Mouse (Mus musculus): ENCODE measurements around the gene Zfp341. TPM values are rescaled to one million over a fixed set of nuclear protein-coding genes. Genes with fewer than 3 reads are reported as not detected.

The Zfp341 gene
- polyA plus RNA-seq, 1 experiment from 2014 or later: 2.0 TPM

DNA sequence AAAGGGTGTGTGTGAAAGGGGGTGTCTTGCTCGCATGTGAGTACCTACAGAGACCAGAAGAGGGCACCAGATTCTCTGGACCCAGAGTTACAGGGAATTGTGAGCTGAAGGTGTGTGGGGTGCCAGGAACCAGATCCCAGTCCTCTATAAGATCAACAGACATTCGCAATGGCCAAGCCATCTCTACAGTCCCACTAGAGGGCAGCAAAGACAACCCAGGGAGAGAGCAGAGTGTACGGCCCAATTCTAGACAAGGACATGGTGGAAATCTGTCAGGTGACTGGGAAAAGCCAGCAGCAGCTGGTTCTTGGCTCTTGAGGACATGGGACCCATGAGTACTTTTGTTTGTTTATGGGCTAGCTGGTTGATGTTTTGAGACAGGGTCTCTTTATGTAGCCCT, 20.1 kb upstream of the Zfp341 start:
- 66% methylated on average over 3 of the region's 3 CpGs for WGBS
- H3K9ac ChIP-seq: no peak overlapping the region
- no peaks in the 10 kb centered on the region for H3K27me3 ChIP-seq
- no peak overlapping the region for H3K27ac ChIP-seq (replicated peaks)
- H3K4me2 ChIP-seq: no peak overlapping the region
- no peak for ATAC-seq (ENCODE audit: low FRiP score, low read depth)
- no peaks in the 10 kb centered on the region for H3K36me3 ChIP-seq
- no peaks in the 10 kb centered on the region for H3K4me1 ChIP-seq (replicated peaks)
- no peak overlapping the region for H3K4me3 ChIP-seq
- no peaks in the 10 kb centered on the region for H3K9me3 ChIP-seq

DNA sequence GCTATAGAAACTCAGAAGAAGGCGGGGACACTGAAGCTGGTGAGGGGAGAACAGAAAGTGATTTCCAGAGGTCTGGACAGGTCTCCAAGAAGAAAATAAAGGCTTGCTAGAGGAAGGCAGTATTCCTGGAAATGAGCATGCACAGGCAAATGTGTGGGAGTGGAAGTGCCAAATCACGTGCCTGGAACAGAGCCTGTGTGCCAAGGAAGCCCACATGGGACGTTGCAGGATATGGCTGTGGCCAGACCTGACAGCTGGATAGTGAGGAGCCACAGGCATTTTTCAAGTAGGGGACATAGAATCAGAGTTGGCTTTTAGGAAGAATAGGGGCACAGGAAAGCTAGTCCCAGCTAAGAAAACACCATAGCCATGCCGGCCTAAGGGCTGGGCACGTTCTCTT, 17.3 kb upstream of the Zfp341 start:
- WGBS: 75% methylated on average over 5 of the region's 5 CpGs
- H3K9me3 ChIP-seq: no peaks in the 10 kb centered on the region
- no peak overlapping the region for H3K4me2 ChIP-seq
- H3K27ac ChIP-seq (replicated peaks): no peak overlapping the region
- H3K4me3 ChIP-seq: no peak overlapping the region
- ATAC-seq (ENCODE audit: low FRiP score, low read depth): no peak
- no peaks in the 10 kb centered on the region for H3K27me3 ChIP-seq
- no peak overlapping the region for H3K9ac ChIP-seq
- no peaks in the 10 kb centered on the region for H3K36me3 ChIP-seq
- H3K4me1 ChIP-seq (replicated peaks): no peaks in the 10 kb centered on the region

DNA sequence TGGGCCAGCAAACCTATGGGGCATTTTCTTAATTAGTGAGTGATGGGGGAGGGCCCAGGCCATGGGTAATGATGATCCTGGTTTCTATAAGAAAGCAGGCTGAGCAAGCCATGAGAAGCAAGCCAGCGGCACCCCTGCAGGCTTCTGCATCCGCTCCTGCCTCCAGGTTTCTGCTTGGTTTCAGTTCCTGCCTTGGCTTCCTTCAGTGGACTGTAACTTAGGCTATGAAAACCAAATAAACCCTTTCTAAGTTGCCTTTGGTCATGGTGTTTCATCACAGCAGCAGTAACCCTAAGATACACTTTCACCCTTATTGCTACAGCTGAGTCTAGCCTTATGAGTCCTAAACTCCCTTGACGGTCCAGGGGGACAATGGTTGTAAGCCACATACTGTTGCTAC, 15.7 kb upstream of the Zfp341 start:
- no peak overlapping the region for H3K4me3 ChIP-seq
- no peaks in the 10 kb centered on the region for H3K27me3 ChIP-seq
- no peaks in the 10 kb centered on the region for H3K36me3 ChIP-seq
- no peak for ATAC-seq (ENCODE audit: low FRiP score, low read depth)
- H3K9me3 ChIP-seq: no peaks in the 10 kb centered on the region
- no peak overlapping the region for H3K9ac ChIP-seq
- H3K27ac ChIP-seq (replicated peaks): no peak overlapping the region
- WGBS: 89% methylated on average over 3 of the region's 3 CpGs
- H3K4me1 ChIP-seq (replicated peaks): peaks cover 2% of the 10 kb centered on the region
- no peak overlapping the region for H3K4me2 ChIP-seq

DNA sequence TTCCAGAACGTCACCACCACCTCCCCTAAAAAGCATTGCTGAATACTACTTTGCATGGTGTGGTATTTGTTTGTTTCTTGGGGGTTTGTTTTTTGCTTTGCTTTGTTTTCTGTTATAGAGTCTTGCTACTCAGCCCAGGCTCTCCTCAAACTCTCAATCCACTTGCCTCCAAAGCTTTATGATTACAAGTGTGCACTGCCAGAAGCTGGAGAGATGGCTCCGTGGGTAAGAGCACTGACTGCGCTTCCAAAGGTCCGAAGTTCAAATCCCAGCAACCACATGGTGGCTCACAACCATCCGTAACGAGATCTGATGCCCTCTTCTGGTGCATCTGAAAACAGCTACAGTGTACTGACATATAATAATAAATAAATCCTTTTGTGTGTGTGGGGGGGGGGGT, 12.5 kb upstream of the Zfp341 start:
- H3K9me3 ChIP-seq: no peaks in the 10 kb centered on the region
- H3K4me1 ChIP-seq (replicated peaks): peaks cover 18% of the 10 kb centered on the region
- H3K4me2 ChIP-seq: no peak overlapping the region
- ATAC-seq (ENCODE audit: low FRiP score, low read depth): no peak
- no peaks in the 10 kb centered on the region for H3K36me3 ChIP-seq
- no peak overlapping the region for H3K4me3 ChIP-seq
- 73% methylated on average over 6 of the region's 6 CpGs for WGBS
- no peak overlapping the region for H3K27ac ChIP-seq (replicated peaks)
- no peak overlapping the region for H3K9ac ChIP-seq
- no peaks in the 10 kb centered on the region for H3K27me3 ChIP-seq

DNA sequence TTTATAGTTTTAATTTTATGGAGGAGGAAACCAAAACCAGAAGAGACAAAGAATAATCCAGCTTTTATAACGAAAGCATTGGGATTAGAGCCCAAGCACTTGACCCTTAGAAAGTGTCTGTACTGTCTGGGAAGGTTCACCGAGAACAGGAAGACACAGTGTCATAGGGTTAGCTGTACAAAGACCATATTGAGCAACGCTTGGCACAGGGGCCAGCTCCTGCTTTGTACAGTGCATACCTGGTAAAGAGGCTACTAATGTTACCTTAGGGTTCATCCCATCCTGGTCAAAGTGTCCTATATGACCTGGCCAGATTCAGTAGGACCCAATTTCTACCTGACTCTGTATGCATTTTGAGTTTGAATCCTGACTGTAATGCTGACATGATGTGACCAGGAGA, 11.8 kb upstream of the Zfp341 start:
- Histone ChIP-seq H3K4me1 (replicated peaks) (peaks cover 18% of the 10 kb centered on the region), H3K4me2 (no peak overlapping the region), H3K9ac (no peak overlapping the region), H3K27ac (replicated peaks) (no peak overlapping the region), H3K36me3 (no peaks in the 10 kb centered on the region), H3K9me3 (no peaks in the 10 kb centered on the region), H3K4me3 (no peak overlapping the region), H3K27me3 (no peaks in the 10 kb centered on the region)
- no peak for ATAC-seq (ENCODE audit: low FRiP score, low read depth)
- WGBS: 82% methylated on average over 3 of the region's 3 CpGs

DNA sequence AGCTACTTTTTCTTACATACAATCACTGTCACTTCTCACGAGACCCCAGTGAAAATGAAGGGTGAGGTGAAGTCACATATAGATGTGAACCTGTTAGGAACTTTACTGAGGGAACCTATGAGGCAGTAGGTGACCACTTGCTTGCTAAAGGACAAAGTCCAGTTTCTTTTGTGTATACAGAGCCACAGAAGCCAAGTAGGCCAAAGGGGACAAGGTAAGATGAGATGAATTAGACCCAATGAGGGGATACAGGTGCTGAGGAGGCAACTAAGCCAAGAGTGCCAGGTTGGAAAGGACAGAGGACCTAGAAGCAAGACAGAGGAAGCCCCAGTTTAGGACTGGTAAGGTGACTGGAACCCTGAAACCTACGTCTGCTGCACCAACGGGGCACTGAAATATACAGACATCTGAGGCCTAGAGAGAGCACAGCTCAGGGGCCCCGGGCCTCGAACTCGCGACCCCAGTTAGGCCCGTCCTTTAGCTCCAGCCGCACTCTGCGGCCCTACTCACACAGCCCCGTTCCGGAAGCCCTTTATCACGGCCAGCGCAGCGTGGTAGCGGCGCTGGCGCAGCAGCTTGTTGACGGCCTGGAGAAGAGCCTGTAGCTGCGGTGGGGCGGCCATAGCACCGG, 10.0 kb upstream of the Zfp341 start:
- H3K27me3 ChIP-seq: no peaks in the 10 kb centered on the region
- WGBS: 23% methylated on average over 22 of the region's 22 CpGs
- H3K4me2 ChIP-seq: peak overlapping the region; percentile 83
- H3K36me3 ChIP-seq: no peaks in the 10 kb centered on the region
- H3K4me3 ChIP-seq: peak overlapping the region; percentile 89
- peak overlapping the region; percentile 81 for H3K27ac ChIP-seq (replicated peaks)
- ATAC-seq (ENCODE audit: low FRiP score, low read depth): no peak; the same call in 1 of the 2 replicates
- H3K9ac ChIP-seq: peak overlapping the region; percentile 82
- peaks cover 18% of the 10 kb centered on the region for H3K4me1 ChIP-seq (replicated peaks)
- no peaks in the 10 kb centered on the region for H3K9me3 ChIP-seq

DNA sequence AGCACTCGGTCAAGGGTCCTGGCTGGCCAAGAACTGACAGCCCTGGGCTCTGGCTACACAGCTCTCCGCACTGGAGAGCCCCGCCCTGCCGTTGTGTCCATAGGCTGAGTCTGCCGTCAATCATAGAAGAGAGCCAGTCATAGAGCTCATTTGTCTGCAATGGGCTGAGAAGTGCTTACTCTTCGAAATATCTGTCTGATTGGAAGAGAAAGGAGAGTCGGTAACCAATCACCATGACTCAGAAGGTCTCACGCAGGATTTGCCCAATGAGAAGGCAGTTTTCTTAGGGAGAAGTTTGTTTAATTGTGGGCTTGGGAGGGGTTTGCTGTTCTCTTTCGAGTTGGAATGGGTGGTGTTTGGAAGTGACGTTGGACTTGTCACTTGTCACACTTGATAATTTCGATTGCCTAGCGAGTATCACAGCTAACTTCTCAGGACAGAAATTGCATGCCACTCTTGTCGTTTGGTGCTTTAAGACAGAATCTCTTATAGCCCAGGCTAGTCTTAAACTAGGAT, 9.4 kb upstream of the Zfp341 start, which contains the start of gene Pxmp4:
Gene Pxmp4, minus strand, starts transcription at position 71 of the 516 bp plus-strand sequence.
- no peaks in the 10 kb centered on the region for H3K27me3 ChIP-seq
- peak within 1 kb of the TSS; percentile 83 for H3K4me2 ChIP-seq
- H3K9me3 ChIP-seq: no peaks in the 10 kb centered on the region
- H3K4me1 ChIP-seq (replicated peaks): peaks cover 18% of the 10 kb centered on the region
- WGBS: under 1% methylated on average over 13 of the region's 13 CpGs
- peak; percentile 100 for ATAC-seq (ENCODE audit: low FRiP score, low read depth)
- H3K9ac ChIP-seq: peak within 1 kb of the TSS; percentile 82
- no peaks in the 10 kb centered on the region for H3K36me3 ChIP-seq
- H3K27ac ChIP-seq (replicated peaks): peak within 1 kb of the TSS; percentile 81
- peak within 1 kb of the TSS; percentile 89 for H3K4me3 ChIP-seq

DNA sequence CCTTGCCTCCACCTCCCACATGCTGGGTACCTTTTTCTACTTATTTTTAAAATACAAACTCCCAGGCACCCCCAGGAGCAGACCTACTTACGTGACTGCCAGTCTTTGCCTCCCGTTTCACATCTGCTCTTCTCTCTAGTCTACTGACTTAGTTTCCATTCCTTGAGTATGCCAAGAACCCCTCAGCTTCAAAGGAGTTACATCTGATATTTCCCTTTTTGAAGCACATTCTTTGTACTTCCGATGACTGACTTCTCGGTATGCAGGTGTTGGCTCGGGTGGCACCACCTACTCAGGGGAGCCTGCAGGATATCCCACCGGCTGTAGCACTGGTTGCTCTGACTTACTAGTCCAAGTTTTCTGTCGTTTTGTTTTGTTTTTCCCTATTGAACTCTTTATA, 8.9 kb upstream of the Zfp341 start:
- H3K9ac ChIP-seq: no peak overlapping the region
- no peaks in the 10 kb centered on the region for H3K9me3 ChIP-seq
- no peaks in the 10 kb centered on the region for H3K27me3 ChIP-seq
- H3K27ac ChIP-seq (replicated peaks): no peak overlapping the region
- WGBS: 44% methylated on average over 7 of the region's 7 CpGs
- no peak for ATAC-seq (ENCODE audit: low FRiP score, low read depth)
- peaks cover 18% of the 10 kb centered on the region for H3K4me1 ChIP-seq (replicated peaks)
- H3K36me3 ChIP-seq: no peaks in the 10 kb centered on the region
- H3K4me3 ChIP-seq: peak overlapping the region; percentile 89
- peak overlapping the region; percentile 83 for H3K4me2 ChIP-seq

DNA sequence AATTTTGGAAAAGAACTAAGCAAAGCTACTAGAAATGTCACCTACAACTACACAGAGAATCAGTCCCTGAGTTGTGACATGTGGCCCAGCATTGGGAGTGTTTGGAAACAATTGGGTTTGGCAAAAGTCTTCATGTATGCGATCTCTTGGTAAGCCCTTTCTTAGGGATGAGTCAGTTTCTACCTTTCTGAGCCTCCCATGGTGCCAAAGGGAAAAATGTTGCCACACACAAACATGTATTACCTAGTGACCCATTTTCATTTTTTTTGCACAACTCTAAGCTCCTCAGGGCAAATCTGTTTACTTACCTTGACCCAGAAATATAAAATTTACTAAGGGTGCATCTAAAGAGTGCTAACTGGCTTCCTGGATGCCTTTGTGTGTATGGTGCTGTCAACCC, 6.1 kb upstream of the Zfp341 start:
- Histone ChIP-seq H3K9me3 (no peaks in the 10 kb centered on the region), H3K4me1 (replicated peaks) (peaks cover 18% of the 10 kb centered on the region), H3K27me3 (no peaks in the 10 kb centered on the region), H3K27ac (replicated peaks) (no peak overlapping the region), H3K36me3 (no peaks in the 10 kb centered on the region), H3K4me3 (no peak overlapping the region), H3K4me2 (no peak overlapping the region), H3K9ac (no peak overlapping the region)
- ATAC-seq (ENCODE audit: low FRiP score, low read depth): no peak
- 84% methylated on average over 1 of the region's 1 CpGs for WGBS

DNA sequence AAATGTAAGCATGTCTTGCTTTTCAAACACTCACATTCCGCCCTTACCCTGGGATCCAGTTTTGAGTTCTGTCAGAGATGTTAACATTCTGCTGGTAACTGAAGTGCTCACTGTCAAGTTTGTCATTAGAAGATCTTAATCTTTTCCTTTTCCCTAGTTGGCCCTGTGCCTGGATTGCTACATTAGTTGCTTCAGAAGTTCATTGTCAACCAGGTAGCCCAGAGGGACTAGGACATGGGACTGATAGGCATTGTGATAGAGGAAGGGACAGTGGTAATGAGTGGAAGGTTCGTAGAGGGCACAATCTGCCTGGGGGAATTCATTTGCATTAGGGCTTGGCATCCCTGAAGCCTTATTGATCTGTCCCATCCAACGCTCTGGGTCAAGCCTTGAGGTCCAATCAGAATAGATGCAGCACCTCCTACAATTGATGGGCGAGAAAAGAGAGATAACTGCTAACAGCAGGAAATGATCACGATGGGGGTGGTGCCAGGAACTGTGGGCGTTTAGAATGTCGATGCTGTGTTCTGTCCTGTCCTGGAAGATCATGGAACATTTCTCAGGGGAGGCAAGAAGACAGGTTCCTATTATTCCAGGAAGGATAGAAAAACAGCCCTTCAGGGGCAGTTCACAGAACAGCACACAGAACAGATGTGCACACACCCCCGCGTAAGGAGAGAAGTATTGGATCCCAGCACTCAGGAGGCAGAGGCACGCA, 3.9 kb upstream of the Zfp341 start:
- Histone ChIP-seq H3K9ac (no peak overlapping the region), H3K9me3 (no peaks in the 10 kb centered on the region), H3K27me3 (no peaks in the 10 kb centered on the region), H3K4me2 (no peak overlapping the region), H3K4me3 (no peak overlapping the region), H3K36me3 (no peaks in the 10 kb centered on the region), H3K4me1 (replicated peaks) (peaks cover 17% of the 10 kb centered on the region), H3K27ac (replicated peaks) (no peak overlapping the region)
- no peak for ATAC-seq (ENCODE audit: low FRiP score, low read depth)
- WGBS: 68% methylated on average over 10 of the region's 10 CpGs

DNA sequence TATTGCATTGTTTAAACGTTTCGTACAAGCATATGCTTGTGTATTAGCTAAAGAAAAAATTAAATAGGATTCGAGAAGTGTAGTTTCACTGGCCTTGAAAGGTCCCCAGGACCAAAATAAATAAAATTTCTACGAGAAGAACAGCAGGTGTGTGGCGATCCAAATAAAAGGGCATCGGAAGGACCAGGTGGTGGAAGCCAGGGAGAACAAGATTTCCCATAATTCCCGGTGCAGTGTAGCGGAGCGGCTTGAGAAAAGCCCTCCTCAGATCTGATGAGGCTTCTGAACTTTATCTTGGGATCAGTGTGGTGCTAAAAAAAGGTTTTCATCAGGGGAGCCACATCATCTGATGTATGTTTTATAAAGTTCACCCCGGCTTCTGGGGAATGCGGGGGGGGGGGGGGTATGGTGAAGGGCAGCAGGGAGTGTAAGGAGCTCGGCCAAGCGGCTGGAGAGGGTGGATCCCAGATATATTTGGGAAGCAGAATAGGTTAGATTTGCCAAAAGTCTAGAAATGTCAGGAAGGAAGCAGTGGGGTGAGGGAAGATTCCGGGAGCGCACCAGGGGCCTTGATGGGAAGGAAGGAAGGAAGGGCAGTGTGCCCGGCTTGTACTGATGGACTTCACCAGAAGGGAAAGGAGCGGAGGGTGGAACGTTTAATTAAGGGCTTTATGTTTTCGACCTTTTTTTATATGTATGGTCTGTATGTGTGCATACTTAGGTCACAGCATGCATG, 1.9 kb downstream of the Zfp341 start:
- H3K4me1 ChIP-seq (replicated peaks): peaks cover 28% of the 10 kb centered on the region
- 0 out of 2 replicates have a peak overlapping the region, but pooled peaks have one; percentile 99 for H3K27ac ChIP-seq (replicated peaks)
- H3K4me2 ChIP-seq: peak overlapping the region; percentile 78
- no peaks in the 10 kb centered on the region for H3K27me3 ChIP-seq
- H3K9ac ChIP-seq: no peak overlapping the region
- H3K36me3 ChIP-seq: no peaks in the 10 kb centered on the region
- WGBS: 66% methylated on average over 19 of the region's 19 CpGs
- ATAC-seq (ENCODE audit: low FRiP score, low read depth): no peak
- H3K4me3 ChIP-seq: 0 out of 2 replicates have a peak overlapping the region, but pooled peaks have one; percentile 0
- no peaks in the 10 kb centered on the region for H3K9me3 ChIP-seq

DNA sequence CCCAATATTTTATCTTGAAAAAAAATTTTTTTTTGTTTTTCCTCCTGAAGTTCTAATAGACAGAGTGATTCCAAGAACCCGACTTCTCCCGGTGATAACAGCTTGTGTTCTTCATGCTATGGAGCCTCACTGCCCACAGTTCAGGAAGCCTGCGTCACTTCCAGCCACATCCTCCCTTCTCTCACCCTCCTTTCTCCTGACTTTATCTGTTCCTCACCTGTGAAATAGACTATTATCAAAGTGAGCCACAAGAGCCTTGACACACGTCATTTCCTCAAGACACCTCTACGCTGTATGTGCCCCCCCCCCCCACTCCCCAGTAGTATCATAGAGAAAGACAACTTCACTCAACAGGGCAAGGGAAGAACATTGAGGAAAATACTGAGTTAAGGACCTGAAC, 2.6 kb downstream of the Zfp341 start:
- WGBS: 92% methylated on average over 5 of the region's 5 CpGs
- no peaks in the 10 kb centered on the region for H3K27me3 ChIP-seq

More for the DNA sequence above, 2.6 kb downstream of the Zfp341 start:
- Histone ChIP-seq H3K4me2 (no peak overlapping the region), H3K27ac (replicated peaks) (no peak overlapping the region), H3K4me3 (no peak overlapping the region), H3K9ac (no peak overlapping the region), H3K36me3 (no peaks in the 10 kb centered on the region), H3K9me3 (no peaks in the 10 kb centered on the region), H3K4me1 (replicated peaks) (peaks cover 28% of the 10 kb centered on the region)
- no peak for ATAC-seq (ENCODE audit: low FRiP score, low read depth)

Measured in hindbrain, embryonic 15.5 days (tissue).